Mouse (Mus musculus) embryonic facial prominence, embryonic 11.5 days (tissue): ENCODE results near the gene Tmem14c. TPM values are rescaled to one million over a fixed set of nuclear protein-coding genes. Genes with fewer than 3 reads are reported as not detected.

ENCODE experiments used
- ATAC-seq: fragments of 200-750 bp; cut with Nextera tagmentation; replicated peaks from 2 replicates; pipeline ENCODE4 v1.8.0; 2017; ENCODE audit warnings: low read depth; ENCODE audit not compliant: insufficient number of reproducible peaks, low FRiP score, low TSS enrichment
- DNase-seq: peaks from one replicate; pipeline ENCODE4 v3.0.0-alpha.2; 2015; ENCODE audit warnings: low spot score
- H3K27ac ChIP-seq: fragments of 300-500 bp; sonication (generic); replicated peaks from 2 replicates; pipeline ENCODE4 v1.5.1; 2014; ENCODE audit warnings: mild to moderate bottlenecking, low read depth, low read length, control low read depth
- H3K27me3 ChIP-seq: fragments of 300-500 bp; sonication (generic); 2 replicates; pipeline ENCODE4 v1.6.1; 2014; ENCODE audit warnings: mild to moderate bottlenecking, low read length, moderate library complexity, mixed read lengths; ENCODE audit not compliant: control insufficient read depth, insufficient read depth
- H3K36me3 ChIP-seq: fragments of 300-500 bp; sonication (generic); replicated peaks from 2 replicates; pipeline ENCODE4 v1.6.1; 2014; ENCODE audit warnings: low read depth, mild to moderate bottlenecking, low read length, moderate library complexity, mixed read lengths; ENCODE audit not compliant: control insufficient read depth, insufficient read depth
- H3K4me1 ChIP-seq: fragments of 300-500 bp; sonication (generic); 2 replicates; pipeline ENCODE4 v1.6.1; 2014; ENCODE audit warnings: low read length, mixed read lengths; ENCODE audit not compliant: control insufficient read depth, insufficient read depth
- H3K4me2 ChIP-seq: fragments of 300-500 bp; sonication (generic); 2 replicates; pipeline ENCODE4 v1.6.1; 2014; ENCODE audit warnings: low read depth, mild to moderate bottlenecking, control low read depth, low read length, moderate library complexity
- H3K4me3 ChIP-seq: fragments of 300-500 bp; sonication (generic); 2 replicates; pipeline ENCODE4 v1.5.1; 2014; ENCODE audit warnings: low read depth, low read length, control low read depth
- H3K9ac ChIP-seq: fragments of 300-500 bp; sonication (generic); replicated peaks from 2 replicates; pipeline ENCODE4 v1.6.1; 2014; ENCODE audit warnings: mild to moderate bottlenecking, control low read depth, low read length
- H3K9me3 ChIP-seq: fragments of 300-500 bp; sonication (generic); replicated peaks from 2 replicates; pipeline ENCODE4 v1.6.1; 2016; ENCODE audit warnings: mild to moderate bottlenecking, low read length, inconsistent platforms, mixed read lengths; ENCODE audit not compliant: control insufficient read depth
- WGBS: fragments of 180-500 bp; shearing (Covaris S2); extraction: QIAGEN DNeasy Blood & Tissue Kit; methylation state at CpG from one replicate; pipeline ENCODE4 v1.1.7; 2014; 5-methylcytosine and 5-hydroxymethylcytosine counted together
- polyA plus RNA-seq: library from polyadenylated mRNA; unstranded; fragments of >200 nt; fragmentation: Nextera tagmentation; extraction: Ambion mirVana; gene quantifications from 2 replicates; pipeline ENCODE4 v1.2.1, GENCODE M21; 2014

Gene Tmem14c
- 218 and 225 TPM in 2 replicates for polyA plus RNA-seq

DNA sequence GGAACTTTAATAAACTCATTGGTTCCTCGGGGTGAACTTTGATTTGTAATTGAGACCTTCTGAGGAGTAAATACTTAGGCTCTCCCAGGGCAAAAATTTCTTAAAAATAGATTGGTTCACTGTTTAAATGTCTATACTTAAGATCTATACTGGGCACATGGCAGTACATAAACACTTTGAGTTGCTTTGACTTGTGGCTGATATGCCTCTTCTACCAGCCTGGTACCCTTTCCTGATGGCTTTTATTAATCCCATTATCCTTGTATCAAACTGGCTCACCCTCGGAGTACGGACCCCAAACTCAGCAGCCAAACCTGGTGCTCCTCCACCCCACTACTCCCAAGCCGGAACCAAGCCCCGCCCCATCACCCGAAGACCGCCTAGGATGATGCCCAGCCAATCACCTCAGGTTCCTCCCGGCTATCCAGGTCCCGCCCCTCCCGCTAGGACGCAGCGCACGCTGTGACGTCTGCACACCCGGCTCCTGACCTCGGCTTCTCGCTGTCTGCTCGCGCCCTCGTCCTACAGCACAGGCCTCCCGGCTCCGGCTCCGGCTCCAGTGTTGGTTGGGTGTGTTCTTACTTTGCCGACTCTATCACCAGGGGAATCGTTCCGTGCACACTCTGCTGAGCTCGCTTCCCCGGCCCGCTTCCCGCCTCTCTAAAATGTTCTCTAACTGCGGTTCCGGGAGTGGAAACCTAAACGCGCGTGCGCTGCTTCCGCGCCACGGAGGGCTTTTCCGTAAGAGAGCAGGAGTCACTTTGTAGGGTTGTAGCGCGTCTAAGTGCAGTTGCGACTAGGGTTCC lies at the start of gene Tmem14c:
Gene Tmem14c (plus strand): TSS at position 464 of the 806 bp plus-strand sequence.
- Histone ChIP-seq H3K4me1 (no peaks in the 10 kb centered on the region), H3K9ac (peak within 1 kb of the TSS; percentile 80), H3K4me2 (peak within 1 kb of the TSS; percentile 80), H3K27me3 (no peaks in the 10 kb centered on the region), H3K4me3 (peak within 1 kb of the TSS; percentile 58), H3K9me3 (no peaks in the 10 kb centered on the region), H3K27ac (peak within 1 kb of the TSS; percentile 80), H3K36me3 (peaks cover 4% of the 10 kb centered on the region)
- WGBS: under 1% methylated on average over 43 of the region's 43 CpGs
- DNase-seq: peak; percentile 94
- ATAC-seq: peak; percentile 96

DNA sequence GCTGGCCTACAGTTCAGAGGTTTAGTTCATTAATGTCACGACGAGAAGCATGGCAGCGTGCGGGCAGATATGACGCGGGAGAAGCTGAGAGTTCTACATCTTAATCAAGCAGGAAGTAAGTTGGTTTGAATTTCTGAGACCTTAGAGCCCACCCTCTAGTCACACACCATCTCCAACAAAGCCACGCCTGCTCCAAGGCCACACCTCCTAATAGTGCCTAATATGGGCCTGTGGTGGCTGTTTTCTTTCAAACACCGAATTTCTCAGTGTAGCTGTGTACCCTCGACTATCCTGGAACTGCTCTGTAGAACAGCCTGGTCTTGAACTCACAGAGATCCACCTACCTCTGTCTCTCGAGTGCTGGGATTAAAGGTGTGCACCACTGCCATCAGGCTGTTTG lies 48.5 kb upstream of the Tmem14c start:
- ATAC-seq (no peak), DNase-seq (no peak)
- Histone ChIP-seq H3K4me2 (no peak overlapping the region), H3K36me3 (no peaks in the 10 kb centered on the region), H3K9me3 (no peaks in the 10 kb centered on the region), H3K4me3 (no peak overlapping the region), H3K27me3 (no peaks in the 10 kb centered on the region), H3K9ac (no peak overlapping the region), H3K4me1 (no peaks in the 10 kb centered on the region), H3K27ac (no peak overlapping the region)
- WGBS: 96% methylated on average over 10 of the region's 10 CpGs

DNA sequence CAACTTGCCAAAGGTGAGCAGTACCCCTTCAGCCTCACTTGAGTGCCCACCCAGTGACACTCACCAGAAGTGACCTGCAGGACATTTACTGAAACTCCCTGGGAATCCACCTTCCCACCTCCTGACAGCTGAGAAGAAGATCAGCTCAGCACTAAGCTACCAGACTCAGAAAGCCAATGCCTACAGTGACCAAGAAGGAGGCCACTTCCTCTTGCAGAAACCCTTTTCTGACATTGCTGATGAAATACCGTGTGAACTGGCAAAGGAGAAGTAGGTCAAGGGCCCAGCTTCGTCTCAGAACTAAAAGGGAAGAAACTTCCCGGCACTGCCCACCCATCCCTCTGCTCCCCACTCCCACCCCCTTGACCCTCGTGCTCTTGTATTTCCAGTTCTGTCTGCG lies 47.5 kb upstream of the Tmem14c start:
- no peak for ATAC-seq
- H3K27me3 ChIP-seq: no peaks in the 10 kb centered on the region
- no peaks in the 10 kb centered on the region for H3K36me3 ChIP-seq
- no peak overlapping the region for H3K4me3 ChIP-seq
- WGBS: 82% methylated on average over 5 of the region's 5 CpGs
- no peaks in the 10 kb centered on the region for H3K4me1 ChIP-seq
- no peak overlapping the region for H3K27ac ChIP-seq
- no peak overlapping the region for H3K4me2 ChIP-seq
- no peak overlapping the region for H3K9ac ChIP-seq
- no peak for DNase-seq
- H3K9me3 ChIP-seq: no peaks in the 10 kb centered on the region

DNA sequence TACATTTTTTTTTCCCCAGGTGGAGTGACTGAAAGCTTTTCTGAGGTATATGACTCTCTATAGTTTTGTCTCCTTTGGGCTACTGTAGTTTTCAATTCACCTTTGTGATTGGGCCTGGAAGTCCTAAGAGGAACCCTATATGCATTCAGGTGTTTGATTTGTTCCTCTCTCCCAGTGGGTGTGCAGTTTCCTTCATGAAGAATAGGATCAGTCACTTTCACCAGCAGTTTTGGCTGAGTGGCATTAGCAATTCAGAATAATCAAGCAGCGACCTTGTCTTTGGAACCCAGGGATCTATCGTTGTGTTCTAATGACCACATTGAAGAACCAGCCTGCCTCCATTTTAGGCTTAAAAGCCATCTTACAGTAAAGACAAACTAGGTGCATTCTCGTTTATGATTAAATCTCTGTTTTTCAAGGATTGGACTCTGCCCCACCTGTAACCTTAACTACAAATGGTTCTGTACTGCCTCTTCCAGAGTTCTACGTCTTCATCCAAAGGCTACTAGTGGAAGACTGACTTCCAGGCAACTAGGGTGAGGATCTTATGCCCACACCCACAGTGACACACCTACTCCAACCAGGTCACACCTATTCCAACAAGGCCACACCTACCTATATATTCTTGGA lies 46.2 kb upstream of the Tmem14c start:
- no peak for ATAC-seq
- Histone ChIP-seq H3K4me3 (no peak overlapping the region), H3K9me3 (no peaks in the 10 kb centered on the region), H3K27ac (no peak overlapping the region), H3K4me1 (no peaks in the 10 kb centered on the region), H3K9ac (no peak overlapping the region), H3K27me3 (no peaks in the 10 kb centered on the region), H3K36me3 (no peaks in the 10 kb centered on the region), H3K4me2 (no peak overlapping the region)
- no peak for DNase-seq
- 89% methylated on average over 4 of the region's 4 CpGs for WGBS

DNA sequence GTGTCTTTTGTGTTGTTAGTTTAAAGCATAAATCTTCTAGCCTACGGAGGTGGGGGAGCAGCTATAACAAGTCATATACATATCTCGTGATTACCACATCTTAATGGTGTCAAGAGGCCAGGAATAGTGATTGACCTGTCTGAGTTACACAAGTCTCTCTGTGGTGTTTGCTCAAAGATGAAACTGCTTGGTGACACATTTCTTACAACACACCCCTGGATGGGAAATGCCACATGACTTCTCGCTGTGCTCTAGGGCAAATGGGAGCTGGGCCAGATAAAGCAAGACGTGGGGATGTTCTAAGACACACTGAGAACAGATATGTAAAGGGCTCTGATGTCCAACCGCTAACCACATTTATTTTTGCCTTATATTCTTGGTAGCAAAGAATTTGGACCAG lies 44.8 kb upstream of the Tmem14c start:
- Histone ChIP-seq H3K9me3 (no peaks in the 10 kb centered on the region), H3K4me3 (no peak overlapping the region), H3K4me1 (no peaks in the 10 kb centered on the region), H3K36me3 (no peaks in the 10 kb centered on the region), H3K4me2 (no peak overlapping the region), H3K27ac (no peak overlapping the region), H3K27me3 (no peaks in the 10 kb centered on the region), H3K9ac (no peak overlapping the region)
- ATAC-seq (no peak), DNase-seq (no peak)
- WGBS: 90% methylated on average over 5 of the region's 5 CpGs

DNA sequence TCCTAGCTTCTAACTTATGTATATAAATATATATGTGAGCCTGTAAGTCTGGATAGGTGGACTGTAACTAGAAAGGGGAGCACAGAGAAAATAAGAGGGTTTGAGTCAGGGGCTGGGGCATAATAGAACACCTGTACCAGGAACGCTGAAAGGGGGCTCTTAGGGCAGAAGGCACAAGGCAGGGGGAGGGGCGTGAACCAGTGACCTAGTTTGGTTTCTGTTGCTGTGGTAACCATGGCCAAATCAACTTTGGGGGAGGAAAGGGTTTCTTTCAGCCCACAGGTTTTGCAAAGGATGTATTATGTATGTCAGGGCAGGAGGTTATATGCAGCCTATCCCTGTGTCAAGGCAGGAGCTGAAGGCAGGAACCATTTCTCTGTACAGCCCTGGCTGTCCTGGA lies 44.3 kb upstream of the Tmem14c start:
- H3K27ac ChIP-seq: no peak overlapping the region
- H3K4me3 ChIP-seq: no peak overlapping the region
- H3K4me2 ChIP-seq: no peak overlapping the region
- no peaks in the 10 kb centered on the region for H3K4me1 ChIP-seq
- no peak for DNase-seq
- 82% methylated on average over 2 of the region's 2 CpGs for WGBS
- no peak overlapping the region for H3K9ac ChIP-seq
- ATAC-seq: no peak
- H3K36me3 ChIP-seq: no peaks in the 10 kb centered on the region
- no peaks in the 10 kb centered on the region for H3K27me3 ChIP-seq
- H3K9me3 ChIP-seq: no peaks in the 10 kb centered on the region

DNA sequence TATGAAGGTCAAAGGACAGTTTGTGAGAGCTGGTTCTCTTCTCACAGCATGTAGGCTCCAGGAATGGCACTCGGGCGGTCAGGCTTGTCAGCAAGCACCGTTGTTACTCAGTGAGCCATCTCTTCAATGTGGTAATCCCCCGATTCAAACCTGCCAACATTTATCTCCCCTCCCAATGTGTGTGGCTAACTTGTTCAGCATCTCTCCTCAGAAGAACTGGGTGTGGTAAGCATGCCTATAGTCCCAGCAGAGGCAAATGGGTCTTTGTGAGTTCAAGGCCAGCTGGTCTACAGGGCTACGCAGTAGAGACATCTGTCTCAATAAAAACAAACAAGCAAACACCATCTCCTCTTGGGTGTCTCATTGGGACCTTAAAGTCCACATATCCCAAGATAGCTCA lies 43.1 kb upstream of the Tmem14c start:
- no peak overlapping the region for H3K9ac ChIP-seq
- no peak overlapping the region for H3K4me2 ChIP-seq
- WGBS: 87% methylated on average over 5 of the region's 5 CpGs
- H3K27me3 ChIP-seq: no peaks in the 10 kb centered on the region
- H3K9me3 ChIP-seq: no peaks in the 10 kb centered on the region
- ATAC-seq (no peak), DNase-seq (no peak)
- H3K4me1 ChIP-seq: no peaks in the 10 kb centered on the region
- no peak overlapping the region for H3K27ac ChIP-seq
- H3K4me3 ChIP-seq: no peak overlapping the region
- H3K36me3 ChIP-seq: no peaks in the 10 kb centered on the region

DNA sequence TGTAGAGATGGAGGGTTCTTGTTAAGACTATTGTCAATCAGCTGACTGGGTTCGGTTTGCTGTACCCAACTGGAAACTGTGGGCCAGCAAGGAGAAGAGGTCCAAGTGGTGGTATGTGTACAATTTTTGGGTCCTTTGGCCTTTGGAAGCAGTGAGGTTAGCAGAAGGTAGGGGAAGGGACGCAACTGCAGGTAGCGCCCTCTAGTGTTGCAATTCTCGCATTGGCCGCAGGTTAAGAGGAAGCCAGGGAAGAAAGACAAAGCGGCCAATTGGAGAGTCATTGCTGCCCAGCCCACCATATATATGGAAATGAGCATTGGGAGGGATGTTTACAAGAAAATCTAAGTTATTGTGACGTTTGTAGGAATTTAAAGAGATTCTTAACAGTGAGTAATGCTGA lies 38.5 kb upstream of the Tmem14c start:
- peak; percentile 56 for DNase-seq
- H3K4me3 ChIP-seq: no peak overlapping the region
- H3K9ac ChIP-seq: no peak overlapping the region
- H3K27ac ChIP-seq: no peak overlapping the region
- H3K4me2 ChIP-seq: no peak overlapping the region
- WGBS: 12% methylated on average over 7 of the region's 7 CpGs
- no peaks in the 10 kb centered on the region for H3K36me3 ChIP-seq
- H3K4me1 ChIP-seq: no peaks in the 10 kb centered on the region
- H3K9me3 ChIP-seq: no peaks in the 10 kb centered on the region
- no peaks in the 10 kb centered on the region for H3K27me3 ChIP-seq
- no peak for ATAC-seq
